Comparison of ENCODE assay signal across 8 mouse cellular contexts in genomic region chr12:77780885-77781698, GRCm38 (mm10).
DNase-seq lines count a peak whose midpoint lies in the region; ATAC-seq and TF ChIP-seq lines count a peak whose summit lies in the region.

No protein-coding gene starts in this region.

- no peak for TF ChIP-seq EP300 in heart, postnatal 0 days (IDR thresholded peaks at IDR 0.05; ENCODE audit: low read depth)

- H3K79me2 ChIP-seq in C2C12 (ENCODE audit: control insufficient read depth, insufficient read depth), result no peaks in the 10 kb centered on the region

- H3K27ac ChIP-seq in forebrain, embryonic 12.5 days, result no peak overlapping the region
- H3K27ac ChIP-seq in heart, postnatal 0 days (ENCODE audit: low read depth), result no peak overlapping the region
- H3K27ac ChIP-seq in liver, embryonic 15.5 days (replicated peaks), result no peak overlapping the region
- H3K27ac ChIP-seq in neural tube, embryonic 13.5 days (replicated peaks), result peak overlapping the region; percentile 38
- no peak overlapping the region for H3K27ac ChIP-seq in testis, adult 2 months (ENCODE audit: control insufficient read depth, insufficient read depth, low read depth, low read length)

- 39% methylated on average over 20 of the region's 20 CpGs for WGBS in forebrain, embryonic 12.5 days
- 31% methylated on average over 20 of the region's 20 CpGs for WGBS in heart, postnatal 0 days
- WGBS in liver, embryonic 15.5 days (ENCODE audit: insufficient replicate concordance), result 34% methylated on average over 20 of the region's 20 CpGs
- WGBS in neural tube, embryonic 13.5 days, result 37% methylated on average over 20 of the region's 20 CpGs

- no peaks in the 10 kb centered on the region for H3K27me3 ChIP-seq in C2C12 (ENCODE audit: control insufficient read depth, insufficient read depth, insufficient read length)
- no peaks in the 10 kb centered on the region for H3K27me3 ChIP-seq in forebrain, embryonic 12.5 days
- H3K27me3 ChIP-seq in heart, postnatal 0 days (ENCODE audit: control insufficient read depth, insufficient read depth, low read length), result no peaks in the 10 kb centered on the region
- no peaks in the 10 kb centered on the region for H3K27me3 ChIP-seq in liver, embryonic 15.5 days
- no peaks in the 10 kb centered on the region for H3K27me3 ChIP-seq in neural tube, embryonic 13.5 days
- no peaks in the 10 kb centered on the region for H3K27me3 ChIP-seq in testis, adult 2 months (ENCODE audit: control insufficient read depth, insufficient read depth, low read length)

- peak overlapping the region; percentile 40 for H3K4me2 ChIP-seq in forebrain, embryonic 12.5 days
- H3K4me2 ChIP-seq in heart, postnatal 0 days (ENCODE audit: low read depth, low read length), result peak overlapping the region; percentile 59
- H3K4me2 ChIP-seq in liver, embryonic 15.5 days, result peak overlapping the region; percentile 47
- H3K4me2 ChIP-seq in neural tube, embryonic 13.5 days, result peak overlapping the region; percentile 41

- ATAC-seq in forebrain, embryonic 12.5 days (ENCODE audit: low FRiP score), result peak; percentile 85
- ATAC-seq in heart, postnatal 0 days (ENCODE audit: insufficient read depth, low read depth), result no peak; the same call in 1 of the 2 replicates
- no peak for ATAC-seq in liver, embryonic 15.5 days (ENCODE audit: insufficient read depth)
- 0 out of 2 replicates have a peak, but pooled peaks have one; percentile 67 for ATAC-seq in neural tube, embryonic 13.5 days (ENCODE audit: low read depth)

- TF ChIP-seq CTCF in C2C12 (IDR thresholded peaks at IDR 0.05; ENCODE audit: control insufficient read depth, insufficient read depth, insufficient read length), result peak; percentile 91
- peak; percentile 98 for TF ChIP-seq CTCF in brain, embryonic 14.5 days (IDR thresholded peaks at IDR 0.05; ENCODE audit: borderline replicate concordance, extremely low read depth, insufficient read depth, insufficient read length)
- TF ChIP-seq CTCF in heart, postnatal 0 days (IDR thresholded peaks at IDR 0.05; ENCODE audit: low read depth), result peak; percentile 91
- TF ChIP-seq CTCF in testis, adult 2 months (IDR thresholded peaks at IDR 0.05; ENCODE audit: control insufficient read depth, insufficient read depth, insufficient replicate concordance, low read depth, low read length), result peak; percentile 99

- H3K4me3 ChIP-seq in C2C12 (ENCODE audit: insufficient read depth, poor library complexity, severe bottlenecking), result no peak overlapping the region
- peak overlapping the region; percentile 25 for H3K4me3 ChIP-seq in forebrain, embryonic 12.5 days (replicated peaks)
- peak overlapping the region; percentile 33 for H3K4me3 ChIP-seq in heart, postnatal 0 days (ENCODE audit: low read depth, low read length)
- peak overlapping the region; percentile 22; the same call in 1 of the 2 replicates for H3K4me3 ChIP-seq in liver, embryonic 15.5 days (replicated peaks)
- H3K4me3 ChIP-seq in neural tube, embryonic 13.5 days, result peak overlapping the region; percentile 25
- H3K4me3 ChIP-seq in testis, adult 2 months (ENCODE audit: control insufficient read depth, low read depth, low read length), result peak overlapping the region; percentile 78

- H3K9ac ChIP-seq in forebrain, embryonic 12.5 days, result no peak overlapping the region
- no peak overlapping the region for H3K9ac ChIP-seq in heart, postnatal 0 days (replicated peaks; ENCODE audit: low read depth, low read length)
- H3K9ac ChIP-seq in liver, embryonic 15.5 days, result no peak overlapping the region
- no peak overlapping the region for H3K9ac ChIP-seq in neural tube, embryonic 13.5 days

- DNase-seq in brain, embryonic 14.5 days (ENCODE audit: low read depth), result peak; percentile 87
- peak; percentile 53 for DNase-seq in heart, postnatal 0 days (ENCODE audit: low spot score)
- peak; percentile 95 to 96 for DNase-seq in kidney, postnatal 4 days

- no peaks in the 10 kb centered on the region for H3K36me3 ChIP-seq in C2C12 (ENCODE audit: control insufficient read depth, insufficient read depth)
- H3K36me3 ChIP-seq in forebrain, embryonic 12.5 days (replicated peaks), result no peaks in the 10 kb centered on the region
- H3K36me3 ChIP-seq in heart, postnatal 0 days (replicated peaks; ENCODE audit: control insufficient read depth, insufficient read depth, low read length), result no peaks in the 10 kb centered on the region
- no peaks in the 10 kb centered on the region for H3K36me3 ChIP-seq in liver, embryonic 15.5 days (replicated peaks)
- H3K36me3 ChIP-seq in neural tube, embryonic 13.5 days, result no peaks in the 10 kb centered on the region
- H3K36me3 ChIP-seq in testis, adult 2 months (ENCODE audit: control insufficient read depth, insufficient read depth, low read length), result no peaks in the 10 kb centered on the region

- no peaks in the 10 kb centered on the region for H3K9me3 ChIP-seq in forebrain, embryonic 12.5 days
- no peaks in the 10 kb centered on the region for H3K9me3 ChIP-seq in heart, postnatal 0 days (replicated peaks; ENCODE audit: control insufficient read depth, low read length)
- H3K9me3 ChIP-seq in liver, embryonic 15.5 days (replicated peaks), result no peaks in the 10 kb centered on the region
- H3K9me3 ChIP-seq in neural tube, embryonic 13.5 days, result no peaks in the 10 kb centered on the region

- TF ChIP-seq POLR2A in brain, embryonic 14.5 days (IDR thresholded peaks at IDR 0.05; ENCODE audit: borderline replicate concordance, extremely low read depth, insufficient read depth, insufficient read length, poor library complexity, severe bottlenecking), result no peak
- TF ChIP-seq POLR2A in testis, adult 2 months (IDR thresholded peaks at IDR 0.05; ENCODE audit: control insufficient read depth, low read depth, low read length), result no peak

- H3K4me1 ChIP-seq in forebrain, embryonic 12.5 days, result peaks cover 24% of the 10 kb centered on the region
- no peaks in the 10 kb centered on the region for H3K4me1 ChIP-seq in heart, postnatal 0 days (ENCODE audit: control insufficient read depth, insufficient read depth)
- no peaks in the 10 kb centered on the region for H3K4me1 ChIP-seq in liver, embryonic 15.5 days (replicated peaks)
- H3K4me1 ChIP-seq in neural tube, embryonic 13.5 days (replicated peaks), result peaks cover 43% of the 10 kb centered on the region
- H3K4me1 ChIP-seq in testis, adult 2 months (ENCODE audit: control insufficient read depth, insufficient read depth, low read length), result peaks cover 6% of the 10 kb centered on the region; the same call in 1 of the 2 replicates

- no peaks in the 10 kb centered on the region for H3K79me3 ChIP-seq in C2C12 (ENCODE audit: low read depth)

- H3ac ChIP-seq in C2C12 (ENCODE audit: control insufficient read depth, insufficient read length, low read depth), result no peak overlapping the region

TF ChIP-seq in C2C12, 6 proteins besides CTCF, POLR2A, EP300 and RAD21:
- TF ChIP-seq CEBPB (IDR thresholded peaks at IDR 0.05; ENCODE audit: low read depth) (no peak), FOSL1 (IDR thresholded peaks at IDR 0.05; ENCODE audit: insufficient read depth, low read length, poor library complexity, severe bottlenecking) (no peak), MYOG (IDR thresholded peaks at IDR 0.05; ENCODE audit: control insufficient read depth, extremely low read depth, insufficient read length) (no peak), MYOD1 (IDR thresholded peaks at IDR 0.05; ENCODE audit: control insufficient read depth, insufficient read length, low read depth) (no peak), USF1 (IDR thresholded peaks at IDR 0.05; ENCODE audit: low read depth) (no peak), MAX (IDR thresholded peaks at IDR 0.05) (no peak)

Comparison
In these comparisons a context has a peak if more than half of its experiments do, and no peak if none do; other contexts are left out.
1. ATAC-seq: peak in forebrain, embryonic 12.5 days (single experiment) and neural tube, embryonic 13.5 days (single experiment); none in heart, postnatal 0 days (single experiment) and liver, embryonic 15.5 days (single experiment).
2. Peak in every context shown above with its lines, with median percentiles within 50 percentile points of each other: CTCF ChIP-seq, DNase-seq and H3K4me2 ChIP-seq.